Mouse (Mus musculus): Measurements from ENCODE around the gene Hist1h2bj.
"Not testable (repeated sequence)": the region's sequence is repeated elsewhere in the genome, so short reads cannot be mapped to it uniquely, and the experiment has no call there.

Hist1h2bj gene

DNA sequence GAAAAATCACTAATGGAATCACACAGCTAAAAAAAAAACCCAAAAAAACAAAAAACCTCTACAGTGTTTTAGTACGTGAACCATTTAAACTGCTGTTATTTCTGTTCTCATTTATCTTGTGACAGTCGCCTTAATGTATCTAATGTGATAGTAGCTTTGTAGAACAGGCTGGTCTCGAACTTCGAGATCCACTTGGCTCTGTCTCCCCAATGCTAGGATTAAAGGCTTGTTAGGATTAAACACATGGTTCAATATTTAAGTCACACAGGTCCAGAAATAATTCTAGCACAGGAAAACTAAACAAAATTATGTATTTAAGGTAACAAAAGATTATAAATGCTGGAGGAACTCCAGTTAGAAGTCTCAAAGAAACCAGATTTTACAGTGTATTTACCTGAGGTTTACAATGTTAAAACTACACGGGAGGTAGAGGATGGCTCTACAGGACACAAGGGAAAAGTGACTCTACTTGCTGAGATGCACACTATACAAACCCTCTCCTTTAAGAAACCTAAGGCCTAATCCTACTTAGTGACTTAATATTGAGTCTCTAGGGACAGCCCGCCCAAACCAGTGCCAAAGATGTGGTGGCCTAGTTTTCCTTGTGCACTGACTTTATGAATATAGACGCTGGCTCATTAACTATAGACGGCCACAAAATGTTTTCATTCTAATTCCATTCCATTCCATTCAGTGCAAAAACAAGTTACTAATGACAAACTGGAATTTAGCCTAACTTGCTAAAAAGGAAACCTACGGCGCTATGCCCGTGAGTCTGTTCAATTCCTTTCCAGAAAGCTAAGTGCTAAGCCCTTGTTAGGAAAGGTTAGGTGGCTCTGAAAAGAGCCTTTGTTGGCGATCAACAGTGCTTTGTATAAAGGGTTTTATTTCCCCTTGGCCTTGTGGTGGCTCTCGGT is 1.1 kb upstream of the Hist1h2bj start:
- DNase-seq (ENCODE audit: low read depth, low spot score), result peak; percentile 36
- no peaks in the 10 kb centered on the region for H3K36me3 ChIP-seq (ENCODE audit: control insufficient read depth, insufficient read depth, low read length, poor library complexity, severe bottlenecking)
- no peaks in the 10 kb centered on the region for H3K27me3 ChIP-seq (ENCODE audit: control insufficient read depth, insufficient read depth, low read length, poor library complexity, severe bottlenecking)

DNA sequence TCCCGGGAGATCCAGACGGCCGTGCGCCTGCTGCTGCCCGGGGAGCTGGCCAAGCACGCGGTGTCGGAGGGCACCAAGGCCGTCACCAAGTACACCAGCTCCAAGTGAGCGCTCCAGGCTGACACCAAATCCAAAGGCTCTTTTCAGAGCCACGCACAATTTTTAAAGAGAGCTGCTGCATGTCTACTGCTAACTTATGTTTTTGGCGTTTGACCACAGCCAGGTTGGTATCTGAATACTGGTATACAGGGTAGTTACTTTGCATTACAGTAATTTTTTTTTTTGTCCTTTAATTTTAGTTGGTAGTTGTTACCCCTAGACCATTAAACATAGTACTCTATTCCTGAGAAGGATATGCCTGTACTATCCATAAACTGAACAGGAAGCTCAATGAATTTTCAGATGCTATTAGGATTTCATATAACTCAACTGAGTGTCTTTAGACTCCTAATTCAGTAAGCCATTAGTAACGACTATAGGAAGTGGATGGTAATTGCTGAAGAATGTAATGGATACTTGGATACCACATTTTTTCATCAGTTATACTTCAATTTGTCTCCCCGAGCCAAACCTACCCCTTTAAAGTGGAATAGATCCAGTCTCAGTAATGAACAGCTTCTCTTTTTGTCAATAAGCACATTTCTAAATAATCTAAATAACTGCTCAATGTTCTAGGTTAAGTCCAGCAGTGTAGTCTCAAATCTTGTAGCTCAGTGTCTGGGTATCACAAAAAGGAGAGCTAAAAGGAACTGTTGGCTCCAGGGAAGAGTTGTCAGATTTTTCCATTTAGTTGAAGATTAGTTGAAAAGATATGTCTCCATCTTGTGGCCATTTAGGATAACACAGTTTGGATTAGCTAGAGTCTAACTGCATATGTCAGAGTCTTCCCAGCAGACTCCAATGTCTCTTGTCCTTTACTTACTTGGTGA is 753 bp downstream of the Hist1h2bj start:
- DNase-seq (ENCODE audit: low read depth, low spot score), result peak; percentile 79
- Histone ChIP-seq H3K27me3 (ENCODE audit: control insufficient read depth, insufficient read depth, low read length, poor library complexity, severe bottlenecking) (no peaks in the 10 kb centered on the region), H3K36me3 (ENCODE audit: control insufficient read depth, insufficient read depth, low read length, poor library complexity, severe bottlenecking) (no peaks in the 10 kb centered on the region)

DNA sequence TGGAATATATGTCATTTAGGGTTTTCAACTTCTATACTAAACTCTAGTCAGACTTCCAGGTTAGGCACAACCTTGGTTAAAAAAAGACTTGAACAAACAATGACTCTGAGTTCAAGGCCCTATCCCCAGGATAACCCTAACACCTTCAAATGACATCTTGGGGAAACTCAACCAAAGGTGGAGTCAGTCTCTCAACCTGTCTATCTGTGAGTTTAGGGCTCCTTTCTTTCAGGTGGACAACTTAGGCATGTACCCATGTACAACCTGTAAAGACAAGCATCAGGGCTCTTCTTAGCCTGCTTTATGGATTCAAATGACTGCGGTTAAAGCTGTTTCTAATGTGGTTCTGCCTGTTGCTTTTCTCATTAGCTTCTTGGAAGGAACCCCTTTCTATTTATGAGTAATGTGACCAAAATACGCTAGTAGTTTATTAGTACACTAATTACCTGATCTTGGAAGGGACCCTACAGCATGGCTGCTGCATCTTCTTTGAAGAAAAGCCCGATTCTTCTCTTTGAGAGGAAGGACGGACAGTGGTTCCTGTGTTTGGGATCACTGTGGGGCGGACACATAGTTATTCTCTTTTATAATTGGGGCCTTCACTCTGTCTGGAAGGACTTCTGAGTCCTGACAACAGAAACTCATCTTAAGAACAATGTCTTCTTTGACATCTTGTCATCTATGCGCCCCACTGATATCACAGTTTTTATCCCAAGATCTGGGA is 1.6 kb downstream of the Hist1h2bj start:
- no peaks in the 10 kb centered on the region for H3K36me3 ChIP-seq (ENCODE audit: control insufficient read depth, insufficient read depth, low read length, poor library complexity, severe bottlenecking)
- no peaks in the 10 kb centered on the region for H3K27me3 ChIP-seq (ENCODE audit: control insufficient read depth, insufficient read depth, low read length, poor library complexity, severe bottlenecking)
- DNase-seq (ENCODE audit: low read depth, low spot score), result no peak

DNA sequence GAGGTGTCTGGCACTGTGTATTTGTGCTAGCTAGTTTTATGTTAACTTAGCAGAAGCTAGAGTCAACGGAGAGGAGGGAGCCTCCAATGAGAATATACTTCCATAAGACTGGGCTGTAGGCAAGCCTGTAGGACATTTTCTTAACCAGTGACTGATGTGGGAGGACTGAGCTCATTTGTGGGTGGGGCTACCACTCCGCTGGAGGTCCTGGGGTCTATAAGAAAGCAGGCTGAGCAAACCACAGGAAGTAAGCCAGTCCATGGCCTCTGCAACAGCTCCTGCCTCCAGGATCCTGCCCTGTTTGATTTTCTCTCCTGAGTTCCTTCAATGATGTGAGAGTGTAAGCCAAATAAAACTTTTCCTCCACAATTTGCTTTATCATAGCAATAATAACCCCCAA is 2.3 kb downstream of the Hist1h2bj start:
- no peak for DNase-seq (ENCODE audit: low read depth, low spot score)
- Histone ChIP-seq H3K36me3 (ENCODE audit: control insufficient read depth, insufficient read depth, low read length, poor library complexity, severe bottlenecking) (no peaks in the 10 kb centered on the region), H3K27me3 (ENCODE audit: control insufficient read depth, insufficient read depth, low read length, poor library complexity, severe bottlenecking) (no peaks in the 10 kb centered on the region)

DNA sequence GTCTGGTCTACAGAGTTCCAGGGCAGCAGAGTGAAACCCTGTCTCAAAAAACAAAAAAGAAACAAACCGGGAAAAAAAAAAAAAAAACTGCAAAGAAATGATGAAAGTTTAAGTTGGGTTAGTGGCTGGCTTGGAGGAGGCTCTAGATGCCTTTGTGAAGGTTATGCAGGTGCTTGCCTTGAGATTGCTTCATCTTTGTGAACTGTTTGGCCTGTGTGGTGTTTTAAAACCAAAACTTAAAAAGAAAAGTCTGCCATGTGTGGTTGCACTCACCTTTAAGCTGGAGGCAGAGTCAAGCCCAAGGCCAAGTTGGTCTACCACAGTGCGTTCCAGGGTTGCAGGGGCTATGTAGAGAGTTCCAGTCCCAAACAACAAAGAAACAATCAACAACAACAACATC is 6.0 kb downstream of the Hist1h2bj start:
- H3K36me3 ChIP-seq (ENCODE audit: control insufficient read depth, insufficient read depth, low read length, poor library complexity, severe bottlenecking), result no peaks in the 10 kb centered on the region
- H3K27me3 ChIP-seq (ENCODE audit: control insufficient read depth, insufficient read depth, low read length, poor library complexity, severe bottlenecking), result no peaks in the 10 kb centered on the region
- no peak for DNase-seq (ENCODE audit: low read depth, low spot score)

DNA sequence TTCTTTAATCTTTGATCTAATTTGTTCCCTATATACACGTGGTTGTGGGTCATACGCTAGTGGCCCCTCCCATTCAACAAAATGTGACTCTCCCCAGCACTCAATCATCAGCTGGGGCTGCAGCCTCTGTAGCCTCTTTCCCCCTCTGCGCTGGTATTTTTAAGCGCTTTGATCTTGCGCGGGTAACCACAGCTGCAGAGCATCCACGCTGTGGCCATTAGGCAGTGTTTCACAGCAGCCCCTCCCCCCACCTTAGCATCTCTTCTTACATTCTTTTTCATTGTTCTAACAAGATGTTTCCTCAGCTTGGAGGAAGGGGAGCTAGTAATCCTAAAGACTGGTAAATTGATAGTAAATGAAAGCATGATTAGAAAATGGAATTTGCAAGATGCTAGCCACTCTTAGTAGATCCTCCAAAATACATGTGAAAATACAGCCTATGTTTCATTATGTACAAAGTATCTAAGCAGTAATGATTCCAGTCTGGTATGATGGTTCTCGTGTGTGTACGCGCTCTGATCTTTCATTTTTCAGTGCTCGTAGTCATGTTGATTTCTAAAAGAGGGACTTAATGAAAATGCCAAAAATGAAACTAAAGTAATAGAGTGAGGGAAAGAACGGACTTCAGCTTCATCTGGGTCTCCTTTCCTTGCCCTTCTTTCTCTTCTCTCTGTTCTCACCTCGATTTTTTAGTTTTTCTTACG is 6.9 kb downstream of the Hist1h2bj start:
- Histone ChIP-seq H3K36me3 (ENCODE audit: control insufficient read depth, insufficient read depth, low read length, poor library complexity, severe bottlenecking) (no peaks in the 10 kb centered on the region), H3K27me3 (ENCODE audit: control insufficient read depth, insufficient read depth, low read length, poor library complexity, severe bottlenecking) (no peaks in the 10 kb centered on the region; the same call in 1 of the 2 replicates)
- peak; percentile 64 for DNase-seq (ENCODE audit: low read depth, low spot score)

DNA sequence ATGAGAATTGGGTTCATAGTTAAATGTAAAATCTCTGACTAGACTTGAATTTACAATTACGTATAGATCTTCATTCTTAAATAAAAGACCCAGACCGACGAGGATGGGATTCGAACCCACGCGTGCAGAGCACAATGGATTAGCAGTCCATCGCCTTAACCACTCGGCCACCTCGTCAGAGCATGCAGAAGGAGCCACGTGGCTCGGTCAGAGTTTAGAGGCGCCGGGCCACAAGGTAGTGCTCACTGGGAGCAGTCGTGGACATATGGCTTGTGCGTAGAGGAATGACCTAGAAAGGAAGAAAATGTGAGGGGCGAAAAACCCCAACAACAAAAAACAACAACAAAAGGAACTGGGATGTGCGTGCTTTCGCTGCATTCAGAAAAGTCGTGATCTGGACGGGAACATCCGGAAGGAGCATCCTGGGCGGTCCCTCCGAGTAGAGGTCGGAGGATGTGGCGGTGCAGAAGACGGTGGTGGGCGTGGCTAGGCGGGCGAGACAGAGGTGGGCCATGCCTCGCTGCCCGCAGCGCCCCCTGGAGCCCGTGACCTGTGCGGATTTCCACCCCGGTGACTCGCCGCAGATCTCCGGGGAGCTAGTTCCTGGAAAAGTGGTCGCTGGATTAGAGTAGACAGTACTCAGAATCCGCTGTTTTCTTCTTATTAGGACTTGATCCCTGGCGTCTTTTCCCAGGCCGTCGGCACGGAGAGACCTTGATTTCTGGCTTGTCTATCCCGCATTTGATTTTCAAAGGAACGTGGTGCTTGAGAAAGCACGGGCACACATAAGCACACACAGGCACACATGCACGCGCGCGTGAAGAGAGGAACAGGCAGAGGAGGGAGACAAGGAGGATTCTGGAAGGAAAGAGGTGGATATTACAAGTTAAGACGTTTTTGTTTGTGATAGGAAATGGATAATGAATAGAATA is 7.8 kb downstream of the Hist1h2bj start:
- peak; percentile 96 for DNase-seq (ENCODE audit: low read depth, low spot score)
- Histone ChIP-seq H3K27me3 (ENCODE audit: control insufficient read depth, insufficient read depth, low read length, poor library complexity, severe bottlenecking) (no peaks in the 10 kb centered on the region; the same call in 1 of the 2 replicates), H3K36me3 (ENCODE audit: control insufficient read depth, insufficient read depth, low read length, poor library complexity, severe bottlenecking) (no peaks in the 10 kb centered on the region)

DNA sequence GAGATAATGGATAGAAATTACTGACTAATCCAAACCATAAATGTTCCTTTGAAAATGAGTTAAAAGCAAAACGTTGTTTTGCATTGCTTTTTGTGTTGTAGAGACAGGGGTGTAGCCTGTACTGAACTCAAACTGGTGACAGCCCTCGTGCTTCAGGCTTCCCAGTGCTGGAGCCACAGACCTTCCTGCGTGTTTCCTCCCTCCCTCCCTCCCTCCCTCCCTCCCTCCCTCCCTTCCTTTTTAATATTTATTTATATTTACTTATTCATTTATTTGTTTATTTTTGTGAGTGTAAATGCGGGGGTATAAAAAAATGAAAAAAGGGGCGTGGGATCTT is 8.5 kb downstream of the Hist1h2bj start:
- Histone ChIP-seq H3K36me3 (ENCODE audit: control insufficient read depth, insufficient read depth, low read length, poor library complexity, severe bottlenecking) (no peaks in the 10 kb centered on the region), H3K27me3 (ENCODE audit: control insufficient read depth, insufficient read depth, low read length, poor library complexity, severe bottlenecking) (no peaks in the 10 kb centered on the region; the same call in 1 of the 2 replicates)
- DNase-seq (ENCODE audit: low read depth, low spot score), result no peak

DNA sequence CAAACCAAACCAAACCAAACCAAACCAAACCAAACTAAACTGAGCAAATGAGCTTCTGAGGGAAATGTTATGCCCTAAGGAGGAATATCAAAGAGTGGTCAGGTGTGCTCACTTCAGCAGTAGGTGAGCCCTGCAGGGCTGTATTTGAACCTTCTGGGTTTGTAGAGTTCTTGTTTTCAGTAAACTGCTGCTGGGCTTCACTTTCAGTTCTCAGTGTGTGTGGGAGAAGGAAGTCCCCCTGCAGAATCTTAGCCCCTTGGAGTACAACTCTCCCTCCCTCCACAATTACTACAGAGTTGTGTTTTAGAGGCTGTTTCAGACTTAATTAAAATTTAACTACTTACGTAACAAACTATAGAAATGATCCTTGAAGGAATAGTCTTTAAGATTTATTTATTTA is 10.7 kb downstream of the Hist1h2bj start:
- Histone ChIP-seq H3K27me3 (ENCODE audit: control insufficient read depth, insufficient read depth, low read length, poor library complexity, severe bottlenecking) (no peaks in the 10 kb centered on the region; the same call in 1 of the 2 replicates), H3K36me3 (ENCODE audit: control insufficient read depth, insufficient read depth, low read length, poor library complexity, severe bottlenecking) (no peaks in the 10 kb centered on the region)
- no peak for DNase-seq (ENCODE audit: low read depth, low spot score)

DNA sequence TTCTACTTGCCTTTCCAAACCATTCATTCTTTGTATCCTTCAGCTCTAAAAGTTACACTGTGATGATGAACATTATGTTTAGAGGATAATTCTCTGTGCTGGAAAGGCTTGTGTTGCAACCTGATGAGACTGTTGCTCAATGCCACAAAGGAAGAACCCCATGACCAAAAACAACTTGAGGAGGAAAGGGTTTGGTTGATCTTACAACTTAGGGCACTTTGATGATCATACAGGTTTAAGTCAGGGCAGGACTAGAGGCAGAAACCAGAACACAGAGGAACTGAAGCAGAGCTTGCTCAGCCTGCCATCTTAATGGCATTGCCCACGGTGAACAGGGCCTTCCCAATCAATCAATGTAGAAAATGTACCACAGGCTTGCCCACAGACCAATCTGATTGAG is 18.4 kb downstream of the Hist1h2bj start:
- no peaks in the 10 kb centered on the region for H3K36me3 ChIP-seq (ENCODE audit: control insufficient read depth, insufficient read depth, low read length, poor library complexity, severe bottlenecking)
- H3K27me3 ChIP-seq (ENCODE audit: control insufficient read depth, insufficient read depth, low read length, poor library complexity, severe bottlenecking), result no peaks in the 10 kb centered on the region; the same call in 1 of the 2 replicates
- DNase-seq (ENCODE audit: low read depth, low spot score), result no peak

DNA sequence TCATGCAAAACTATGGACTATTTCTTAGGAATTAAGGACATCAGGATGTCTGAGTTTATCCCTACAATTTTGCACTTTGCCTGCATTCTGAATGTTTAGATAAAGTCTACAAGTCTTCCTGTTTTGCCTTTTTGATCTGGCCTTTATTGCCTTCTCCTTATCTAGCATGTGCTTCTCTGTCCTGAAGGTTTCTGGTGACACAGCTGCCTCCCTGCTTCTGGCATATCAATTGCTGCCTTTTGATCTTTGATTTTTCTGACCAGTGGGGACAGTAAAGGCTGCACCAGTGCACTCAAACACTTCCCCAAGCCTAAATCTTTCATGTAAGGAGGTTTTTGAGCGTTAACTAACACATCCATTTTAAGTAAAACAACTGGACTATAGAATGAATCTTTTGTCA is 20.5 kb downstream of the Hist1h2bj start:
- H3K27me3 ChIP-seq (ENCODE audit: control insufficient read depth, insufficient read depth, low read length, poor library complexity, severe bottlenecking), result no peaks in the 10 kb centered on the region; the same call in 1 of the 2 replicates
- no peak for DNase-seq (ENCODE audit: low read depth, low spot score)
- H3K36me3 ChIP-seq (ENCODE audit: control insufficient read depth, insufficient read depth, low read length, poor library complexity, severe bottlenecking), result no peaks in the 10 kb centered on the region

DNA sequence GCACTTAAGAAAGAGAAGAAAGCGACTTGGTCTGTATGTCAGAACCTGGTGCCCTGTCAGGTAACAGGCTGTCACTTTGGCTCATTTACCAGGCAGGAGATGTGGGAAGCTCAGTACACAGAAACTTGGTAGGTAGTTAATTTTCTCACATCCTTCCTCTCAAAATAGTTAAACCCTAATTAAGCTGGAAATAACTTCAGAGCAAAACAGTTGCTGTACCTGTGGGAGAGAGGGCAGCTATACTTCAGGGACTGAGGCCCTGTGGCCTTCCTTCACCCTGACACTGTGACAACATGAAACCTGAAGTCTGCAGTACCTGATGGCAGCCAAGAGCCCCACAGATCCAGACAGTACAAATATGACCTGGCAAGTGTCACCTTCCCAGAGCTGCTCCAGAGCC is 41.1 kb downstream of the Hist1h2bj start, which contains the start of gene Vmn1r188:
Gene Vmn1r188, plus strand, starts transcription at position 301 of the 400 bp plus-strand sequence.
- DNase-seq (ENCODE audit: low read depth, low spot score); H3K27me3 ChIP-seq (ENCODE audit: control insufficient read depth, insufficient read depth, low read length, poor library complexity, severe bottlenecking); H3K36me3 ChIP-seq (ENCODE audit: control insufficient read depth, insufficient read depth, low read length, poor library complexity, severe bottlenecking): not testable (repeated sequence)

Measured in splenic B cell, adult 2 months (primary cell).